Mouse (Mus musculus) neural tube, embryonic 15.5 days (tissue): Measurements from ENCODE around the gene Hoxc11. TPM values are rescaled to one million over a fixed set of nuclear protein-coding genes. Genes with fewer than 3 reads are reported as not detected.

Experiments
- ATAC-seq: fragments of 200-750 bp; cut with Nextera tagmentation; 2 replicates; pipeline ENCODE4 v1.8.0; 2017; ENCODE audit warnings: mild to moderate bottlenecking, moderate TSS enrichment, moderate library complexity; ENCODE audit not compliant: low FRiP score
- H3K27ac ChIP-seq: fragments of 300-500 bp; sonication (generic); replicated peaks from 2 replicates; pipeline ENCODE4 v1.5.1; 2015; ENCODE audit warnings: mild to moderate bottlenecking, inconsistent platforms
- H3K27me3 ChIP-seq: fragments of 300-500 bp; sonication (generic); replicated peaks from 2 replicates; pipeline ENCODE4 v1.6.1; 2015; ENCODE audit warnings: inconsistent platforms
- H3K36me3 ChIP-seq: fragments of 300-500 bp; sonication (generic); 2 replicates; pipeline ENCODE4 v1.6.1; 2015; ENCODE audit warnings: inconsistent platforms
- H3K4me1 ChIP-seq: fragments of 300-500 bp; sonication (generic); 2 replicates; pipeline ENCODE4 v1.6.1; 2015; ENCODE audit warnings: inconsistent platforms
- H3K4me2 ChIP-seq: fragments of 300-500 bp; sonication (generic); 2 replicates; pipeline ENCODE4 v1.6.1; 2015; ENCODE audit warnings: inconsistent platforms, mild to moderate bottlenecking, moderate library complexity
- H3K4me3 ChIP-seq: fragments of 300-500 bp; sonication (generic); replicated peaks from 2 replicates; pipeline ENCODE4 v1.5.1; 2015; ENCODE audit warnings: mild to moderate bottlenecking, inconsistent platforms
- H3K9ac ChIP-seq: fragments of 300-500 bp; sonication (generic); replicated peaks from 2 replicates; pipeline ENCODE4 v1.6.1; 2015; ENCODE audit warnings: mild to moderate bottlenecking, inconsistent platforms
- H3K9me3 ChIP-seq: fragments of 300-500 bp; sonication (generic); replicated peaks from 2 replicates; pipeline ENCODE4 v1.6.1; 2016; ENCODE audit warnings: inconsistent platforms
- WGBS: fragments of 180-500 bp; shearing (Covaris S2); methylation state at CpG from one replicate; pipeline ENCODE4 v1.1.7; 2015; ENCODE audit warnings: mixed read lengths; 5-methylcytosine and 5-hydroxymethylcytosine counted together
- polyA plus RNA-seq: library from polyadenylated mRNA; unstranded; fragments of >200 nt; fragmentation: Nextera tagmentation; extraction: Ambion mirVana; gene quantifications from 2 replicates; pipeline ENCODE4 v1.2.1, GENCODE M21; 2015

Gene Hoxc11
- polyA plus RNA-seq, 1 experiment from 2014 or later: 2.1 TPM

- Histone ChIP-seq H3K9ac (0 out of 2 replicates have a peak overlapping the region, but pooled peaks have one; percentile 30), H3K4me1 (peaks cover 92% of the 10 kb centered on the region), H3K27ac (peak overlapping the region; percentile 75; the same call in 1 of the 2 replicates), H3K4me2 (peak overlapping the region; percentile 70), H3K27me3 (peaks cover 2% of the 10 kb centered on the region; the same call in 1 of the 2 replicates), H3K4me3 (peak overlapping the region; percentile 19; the same call in 1 of the 2 replicates), H3K9me3 (no peaks in the 10 kb centered on the region), H3K36me3 (no peaks in the 10 kb centered on the region)
- 31% methylated on average over 5 of the region's 5 CpGs for WGBS
- no peak for ATAC-seq
Measured at GRCm38 (mm10) chr15:102988078-102988477, 33.9 kb downstream of the Hoxc11 start.

DNA sequence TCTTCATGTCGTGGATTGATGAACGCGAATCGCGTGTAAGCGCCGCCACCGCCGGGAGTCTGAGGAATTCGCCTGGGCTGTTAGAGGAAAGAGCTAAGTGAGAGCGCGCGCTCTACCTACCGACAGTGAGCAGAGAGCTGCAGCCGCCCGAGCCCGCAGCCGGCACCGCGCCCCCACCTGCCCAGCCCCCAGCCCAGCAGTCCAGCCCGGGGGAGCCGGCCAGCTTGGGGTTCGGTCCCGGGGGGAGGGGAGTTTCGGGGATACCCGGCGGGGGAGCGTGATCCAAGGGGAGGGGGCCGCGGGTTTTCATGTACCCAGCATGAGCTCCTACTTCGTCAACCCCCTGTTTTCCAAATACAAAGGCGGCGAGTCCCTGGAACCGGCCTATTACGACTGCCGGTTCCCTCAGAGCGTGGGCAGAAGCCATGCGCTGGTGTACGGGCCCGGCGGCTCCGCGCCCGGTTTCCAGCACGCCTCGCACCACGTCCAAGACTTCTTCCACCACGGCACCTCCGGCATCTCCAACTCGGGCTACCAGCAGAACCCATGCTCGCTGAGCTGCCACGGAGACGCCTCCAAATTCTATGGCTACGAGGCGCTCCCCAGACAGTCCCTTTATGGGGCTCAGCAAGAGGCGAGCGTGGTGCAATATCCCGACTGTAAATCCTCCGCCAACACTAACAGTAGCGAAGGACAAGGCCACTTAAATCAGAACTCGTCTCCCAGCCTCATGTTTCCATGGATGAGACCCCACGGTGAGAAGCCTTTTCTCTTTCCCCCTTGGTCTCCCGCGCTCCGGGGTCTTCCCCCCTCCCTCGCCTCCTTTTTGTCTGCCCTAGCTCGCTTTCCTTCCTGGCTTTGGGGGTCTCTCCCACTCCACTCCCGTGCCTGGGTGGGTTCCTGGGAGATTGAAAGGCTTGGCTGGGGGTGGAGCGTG, 36.5 kb downstream of the Hoxc11 start, which contains the start of gene Hoxc8:
Gene Hoxc8 (plus strand): TSS at position 147 of the 937 bp plus-strand sequence.
- ATAC-seq: peak; percentile 57

GRCm38 (mm10) chr15:102991782-102992181, 37.6 kb downstream of the Hoxc11 start:
- no peaks in the 10 kb centered on the region for H3K36me3 ChIP-seq
- peak overlapping the region; percentile 64 for H3K9ac ChIP-seq
- no peak for ATAC-seq
- peaks cover 84% of the 10 kb centered on the region for H3K4me1 ChIP-seq
- peak overlapping the region; percentile 82 for H3K4me2 ChIP-seq
- 9% methylated on average over 7 of the region's 7 CpGs for WGBS
- H3K27ac ChIP-seq: peak overlapping the region; percentile 89
- peak overlapping the region; percentile 52 for H3K4me3 ChIP-seq
- H3K27me3 ChIP-seq: peaks cover 2% of the 10 kb centered on the region; the same call in 1 of the 2 replicates
- no peaks in the 10 kb centered on the region for H3K9me3 ChIP-seq

More for the DNA sequence above, 36.5 kb downstream of the Hoxc11 start, which contains the start of gene Hoxc8:
- Histone ChIP-seq H3K36me3 (no peaks in the 10 kb centered on the region), H3K4me1 (peaks cover 85% of the 10 kb centered on the region), H3K4me3 (peak within 1 kb of the TSS; percentile 52), H3K9ac (peak within 1 kb of the TSS; percentile 64), H3K27ac (peak within 1 kb of the TSS; percentile 89), H3K27me3 (peaks cover 2% of the 10 kb centered on the region; the same call in 1 of the 2 replicates), H3K9me3 (no peaks in the 10 kb centered on the region), H3K4me2 (peak within 1 kb of the TSS; percentile 82)
- 2% methylated on average over 66 of the region's 69 CpGs for WGBS

GRCm38 (mm10) chr15:102992206-102992605, 38.0 kb downstream of the Hoxc11 start:
- WGBS: 7% methylated on average over 11 of the region's 11 CpGs
- Histone ChIP-seq H3K27ac (peak overlapping the region; percentile 89), H3K4me3 (peak overlapping the region; percentile 52), H3K9ac (peak overlapping the region; percentile 64), H3K4me1 (peaks cover 82% of the 10 kb centered on the region), H3K4me2 (peak overlapping the region; percentile 82), H3K27me3 (peaks cover 2% of the 10 kb centered on the region; the same call in 1 of the 2 replicates), H3K9me3 (no peaks in the 10 kb centered on the region), H3K36me3 (no peaks in the 10 kb centered on the region)
- ATAC-seq: no peak

- H3K9me3 ChIP-seq: no peaks in the 10 kb centered on the region
- WGBS: 7% methylated on average over 3 of the region's 3 CpGs
- peak overlapping the region; percentile 52 for H3K4me3 ChIP-seq
- H3K9ac ChIP-seq: peak overlapping the region; percentile 64; the same call in 1 of the 2 replicates
- H3K4me2 ChIP-seq: peak overlapping the region; percentile 82
- ATAC-seq: no peak
- H3K4me1 ChIP-seq: peaks cover 82% of the 10 kb centered on the region
- no peaks in the 10 kb centered on the region for H3K36me3 ChIP-seq
- peaks cover 2% of the 10 kb centered on the region; the same call in 1 of the 2 replicates for H3K27me3 ChIP-seq
- peak overlapping the region; percentile 89; the same call in 1 of the 2 replicates for H3K27ac ChIP-seq
Measured at GRCm38 (mm10) chr15:102992863-102993262, 38.6 kb downstream of the Hoxc11 start.

GRCm38 (mm10) chr15:102996548-102996947, 42.3 kb downstream of the Hoxc11 start:
- Histone ChIP-seq H3K27me3 (0 out of 2 replicates have a peak, but pooled peaks cover 2% of the 10 kb centered on the region), H3K36me3 (no peaks in the 10 kb centered on the region), H3K4me3 (peak overlapping the region; percentile 51), H3K9me3 (no peaks in the 10 kb centered on the region), H3K27ac (peak overlapping the region; percentile 98), H3K4me1 (peaks cover 84% of the 10 kb centered on the region), H3K9ac (peak overlapping the region; percentile 47; the same call in 1 of the 2 replicates), H3K4me2 (peak overlapping the region; percentile 72)
- no peak for ATAC-seq
- WGBS: 11% methylated on average over 9 of the region's 9 CpGs

DNA sequence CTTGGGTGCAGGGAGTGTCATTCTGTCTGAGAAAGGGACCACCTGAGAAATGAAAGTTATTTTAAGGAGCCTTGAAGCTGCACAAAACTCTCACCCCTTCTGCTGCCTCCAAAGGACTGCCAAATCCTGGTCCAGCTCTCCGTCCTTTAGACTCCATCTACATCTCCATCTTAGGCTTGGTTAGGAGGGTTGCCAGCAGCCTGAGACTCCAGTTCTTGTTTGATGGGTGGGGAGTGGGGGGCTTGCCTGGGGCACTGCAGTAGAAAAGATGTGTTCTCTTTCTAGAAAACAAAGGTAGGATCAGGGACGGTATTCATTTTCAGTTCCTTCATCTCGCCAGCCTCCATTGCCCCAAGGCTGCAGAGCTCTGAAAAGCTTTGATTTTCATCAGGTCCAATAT, 43.2 kb downstream of the Hoxc11 start:
- WGBS: 6% methylated on average over 3 of the region's 3 CpGs
- peak overlapping the region; percentile 51 for H3K4me3 ChIP-seq
- H3K9ac ChIP-seq: peak overlapping the region; percentile 83
- H3K27ac ChIP-seq: peak overlapping the region; percentile 98
- H3K36me3 ChIP-seq: no peaks in the 10 kb centered on the region
- peak overlapping the region; percentile 72 for H3K4me2 ChIP-seq
- ATAC-seq: no peak
- H3K9me3 ChIP-seq: no peaks in the 10 kb centered on the region
- peaks cover 83% of the 10 kb centered on the region for H3K4me1 ChIP-seq
- 0 out of 2 replicates have a peak, but pooled peaks cover 2% of the 10 kb centered on the region for H3K27me3 ChIP-seq

DNA sequence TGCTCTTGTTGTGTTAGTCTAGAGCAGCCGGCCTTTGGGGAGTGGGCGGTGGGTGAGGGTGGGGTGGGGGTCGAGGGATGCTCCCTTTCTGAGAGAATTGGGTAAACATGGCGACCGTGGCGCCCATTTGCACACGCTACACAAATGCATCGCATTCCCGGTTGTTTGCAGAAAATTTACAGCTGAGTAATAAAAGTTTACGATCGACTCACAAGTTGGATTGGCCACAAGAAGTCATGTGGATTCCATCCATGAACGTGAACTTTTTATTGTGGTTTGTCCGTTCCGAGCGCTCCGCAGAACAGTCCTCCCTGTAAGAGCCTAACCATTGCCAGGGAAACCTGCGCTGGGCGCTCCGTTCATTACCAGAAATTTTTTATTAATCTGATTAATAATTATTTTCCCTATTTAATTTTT, 43.7 kb downstream of the Hoxc11 start, which contains the start of gene Hoxc6:
Gene Hoxc6 (plus strand): TSS at position 319 of the 417 bp plus-strand sequence.
- Histone ChIP-seq H3K36me3 (no peaks in the 10 kb centered on the region), H3K4me1 (peaks cover 83% of the 10 kb centered on the region), H3K9me3 (no peaks in the 10 kb centered on the region), H3K27ac (peak within 1 kb of the TSS; percentile 98), H3K9ac (peak within 1 kb of the TSS; percentile 83), H3K27me3 (0 out of 2 replicates have a peak, but pooled peaks cover 2% of the 10 kb centered on the region), H3K4me3 (peak within 1 kb of the TSS; percentile 51), H3K4me2 (peak within 1 kb of the TSS; percentile 72)
- peak; percentile 46; the same call in 1 of the 2 replicates for ATAC-seq
- under 1% methylated on average over 19 of the region's 19 CpGs for WGBS

- H3K4me1 ChIP-seq: peaks cover 87% of the 10 kb centered on the region
- 0 out of 2 replicates have a peak, but pooled peaks cover 2% of the 10 kb centered on the region for H3K27me3 ChIP-seq
- peak overlapping the region; percentile 98 for H3K27ac ChIP-seq
- H3K36me3 ChIP-seq: no peaks in the 10 kb centered on the region
- under 1% methylated on average over 19 of the region's 19 CpGs for WGBS
- peak overlapping the region; percentile 51 for H3K4me3 ChIP-seq
- H3K9ac ChIP-seq: peak overlapping the region; percentile 83
- peak; percentile 49 for ATAC-seq
- no peaks in the 10 kb centered on the region for H3K9me3 ChIP-seq
- H3K4me2 ChIP-seq: peak overlapping the region; percentile 72
Measured at GRCm38 (mm10) chr15:102998608-102999182, 44.5 kb downstream of the Hoxc11 start.

DNA sequence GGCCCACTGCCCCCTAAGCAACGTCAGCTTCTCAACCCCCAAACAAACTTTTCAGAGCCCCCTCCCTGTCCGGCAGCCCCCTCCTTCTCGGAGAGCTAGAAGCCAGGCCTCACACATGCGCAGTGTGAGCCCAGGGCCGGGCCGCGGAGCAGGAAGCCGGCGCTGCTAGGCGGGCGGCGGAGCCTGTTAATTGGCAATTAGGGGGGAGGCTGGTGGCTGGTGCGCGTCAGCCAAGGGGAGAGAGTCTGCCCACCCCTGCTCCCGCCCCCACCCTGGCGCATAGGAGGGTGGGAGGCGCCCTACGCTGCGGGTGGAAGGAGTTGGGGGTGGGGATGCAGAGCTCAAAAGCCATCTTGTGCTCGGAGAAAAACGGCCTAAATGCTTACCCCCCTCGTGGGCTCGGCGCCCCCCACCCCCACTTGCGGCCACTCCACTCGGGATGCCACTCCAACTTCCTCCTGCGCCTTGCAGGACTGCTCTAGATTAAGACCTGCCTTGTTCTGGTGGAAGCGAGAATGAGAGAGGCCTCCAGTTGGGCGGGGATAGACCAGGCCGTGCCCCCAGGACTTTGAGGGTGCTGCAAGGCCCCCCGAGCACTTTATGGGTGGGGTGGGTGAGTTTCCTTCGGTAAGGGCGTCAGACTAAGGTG, 45.1 kb downstream of the Hoxc11 start:
- H3K36me3 ChIP-seq: no peaks in the 10 kb centered on the region
- peaks cover 92% of the 10 kb centered on the region for H3K4me1 ChIP-seq
- H3K4me3 ChIP-seq: peak overlapping the region; percentile 51
- no peaks in the 10 kb centered on the region for H3K9me3 ChIP-seq
- peak overlapping the region; percentile 72 for H3K4me2 ChIP-seq
- H3K9ac ChIP-seq: peak overlapping the region; percentile 83
- peak; percentile 86 for ATAC-seq
- H3K27me3 ChIP-seq: 0 out of 2 replicates have a peak, but pooled peaks cover 2% of the 10 kb centered on the region
- WGBS: 1% methylated on average over 33 of the region's 33 CpGs
- H3K27ac ChIP-seq: peak overlapping the region; percentile 98
